Mouse (Mus musculus) kidney, embryonic 16.5 days (tissue): ENCODE data around the gene Gm11559. TPM values are rescaled to one million over a fixed set of nuclear protein-coding genes. Genes with fewer than 3 reads are reported as not detected.
"Not testable (repeated sequence)": the region's sequence is repeated elsewhere in the genome, so short reads cannot be mapped to it uniquely, and the experiment has no call there.

Source experiments
- ATAC-seq: fragments of 200-750 bp; cut with Nextera tagmentation; 2 replicates; pipeline ENCODE4 v1.8.0; 2017; ENCODE audit warnings: moderate TSS enrichment; ENCODE audit not compliant: low FRiP score, low TSS enrichment
- H3K27ac ChIP-seq: fragments of 300-500 bp; sonication (generic); 2 replicates; pipeline ENCODE4 v1.5.1; 2014; ENCODE audit warnings: low read length
- H3K27me3 ChIP-seq: fragments of 300-500 bp; sonication (generic); 2 replicates; pipeline ENCODE4 v1.6.1; 2014; ENCODE audit warnings: low read length, control low read depth, mixed read lengths; ENCODE audit not compliant: insufficient read depth
- H3K36me3 ChIP-seq: fragments of 300-500 bp; sonication (generic); 2 replicates; pipeline ENCODE4 v1.6.1; 2014; ENCODE audit warnings: low read length, control low read depth, mixed read lengths; ENCODE audit not compliant: insufficient read depth
- H3K4me1 ChIP-seq: fragments of 300-500 bp; sonication (generic); 2 replicates; pipeline ENCODE4 v1.6.1; 2014; ENCODE audit warnings: low read length, control low read depth, mixed read lengths; ENCODE audit not compliant: insufficient read depth
- H3K4me2 ChIP-seq: fragments of 300-500 bp; sonication (generic); replicated peaks from 2 replicates; pipeline ENCODE4 v1.6.1; 2014; ENCODE audit warnings: low read depth, low read length
- H3K4me3 ChIP-seq: fragments of 300-500 bp; sonication (generic); 2 replicates; pipeline ENCODE4 v1.5.1; 2014; ENCODE audit warnings: mild to moderate bottlenecking, low read length
- H3K9ac ChIP-seq: fragments of 300-500 bp; sonication (generic); replicated peaks from 2 replicates; pipeline ENCODE4 v1.6.1; 2014; ENCODE audit warnings: low read length
- H3K9me3 ChIP-seq: fragments of 300-500 bp; sonication (generic); 2 replicates; pipeline ENCODE4 v1.6.1; 2016; ENCODE audit warnings: low read length, control low read depth
- WGBS: fragments of 180-500 bp; shearing (Covaris S2); extraction: QIAGEN DNeasy Blood & Tissue Kit; methylation state at CpG from one replicate; pipeline ENCODE4 v1.1.7; 2014; 5-methylcytosine and 5-hydroxymethylcytosine counted together
- polyA plus RNA-seq: library from polyadenylated mRNA; unstranded; fragments of >200 nt; fragmentation: Nextera tagmentation; extraction: Ambion mirVana; gene quantifications from 2 replicates; pipeline ENCODE4 v1.2.1, GENCODE M21; 2015

Gm11559 gene
- polyA plus RNA-seq, result not detected in 2 replicates

DNA sequence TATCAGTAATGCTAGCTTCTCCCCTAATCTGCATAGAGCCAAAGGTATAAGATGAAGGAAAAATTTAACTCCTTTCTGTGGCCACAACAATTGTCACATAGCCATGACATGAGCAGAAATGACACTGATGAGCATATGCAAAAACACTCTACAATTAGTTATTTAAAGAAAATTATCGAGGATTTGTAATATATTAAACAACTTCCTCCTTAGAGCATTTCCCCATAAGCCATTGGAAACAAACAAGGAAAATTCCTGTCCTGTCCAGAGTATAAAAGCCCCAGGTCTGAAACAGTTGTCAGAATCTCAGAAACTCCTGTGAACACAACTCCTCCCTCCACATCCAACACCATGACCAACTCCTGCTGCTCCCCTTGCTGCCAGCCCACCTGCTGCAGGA lies at the start of gene Gm11559:
TSS of gene Gm11559 (plus strand) at position 301 of the 400 bp plus-strand sequence.
- not testable (repeated sequence) for ATAC-seq, H3K27me3 ChIP-seq, H3K36me3 ChIP-seq, H3K9ac ChIP-seq, H3K4me2 ChIP-seq, H3K27ac ChIP-seq, H3K4me1 ChIP-seq, H3K4me3 ChIP-seq, H3K9me3 ChIP-seq
- 79% methylated on average over 1 of the region's 1 CpGs for WGBS

DNA sequence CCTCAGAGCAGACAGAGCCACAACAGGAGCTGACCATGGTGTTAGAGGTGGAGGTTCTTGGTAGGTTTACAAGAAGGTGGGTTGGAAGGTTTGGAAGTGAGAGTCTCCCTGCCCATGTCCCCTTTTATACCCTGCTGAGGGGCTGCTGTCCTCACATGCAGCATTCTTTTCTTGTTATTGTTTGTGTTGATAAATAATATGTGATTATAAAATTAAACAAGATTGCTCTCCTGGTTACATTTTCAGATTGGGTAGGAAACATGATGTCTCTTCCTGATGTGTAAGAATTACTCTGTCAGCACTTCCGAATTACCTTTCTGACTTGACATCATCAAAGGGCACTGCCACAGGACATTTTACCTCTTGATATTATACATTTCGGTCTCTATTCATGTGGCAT lies 48.7 kb upstream of the Gm11559 start, which contains the start of gene Gm11564:
TSS of gene Gm11564 (minus strand) at position 101 of the 400 bp plus-strand sequence.
- H3K27me3 ChIP-seq, H3K4me2 ChIP-seq, H3K9me3 ChIP-seq, H3K27ac ChIP-seq, ATAC-seq, H3K4me1 ChIP-seq, H3K36me3 ChIP-seq, H3K4me3 ChIP-seq, H3K9ac ChIP-seq: not testable (repeated sequence)
- 81% methylated on average over 2 of the region's 2 CpGs for WGBS

DNA sequence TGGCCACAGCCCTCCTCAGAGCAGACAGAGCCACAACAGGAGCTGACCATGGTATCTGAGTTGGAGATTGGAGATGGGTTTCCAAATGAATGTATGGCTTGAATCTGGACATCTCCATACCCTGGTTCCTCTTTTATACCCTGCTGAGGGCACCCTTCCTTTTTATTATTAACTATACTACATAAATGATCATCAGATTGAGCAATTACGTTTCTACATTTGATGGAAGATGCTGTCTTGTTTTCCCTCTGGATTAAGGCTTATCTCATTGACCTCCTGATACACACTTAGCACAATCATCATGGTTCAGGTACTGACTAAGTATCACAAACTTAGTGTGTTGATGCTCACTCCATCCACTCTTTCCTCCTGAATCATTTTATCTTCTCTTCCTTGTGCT lies 26.3 kb upstream of the Gm11559 start, which contains the start of gene 2300003K06Rik:
TSS of gene 2300003K06Rik (minus strand) at position 101 of the 400 bp plus-strand sequence.
- Histone ChIP-seq H3K27me3 (no peaks in the 10 kb centered on the region), H3K4me1 (no peaks in the 10 kb centered on the region), H3K9ac (no peak within 1 kb of the TSS), H3K4me2 (no peak within 1 kb of the TSS), H3K4me3 (no peak within 1 kb of the TSS), H3K27ac (no peak within 1 kb of the TSS), H3K9me3 (no peaks in the 10 kb centered on the region), H3K36me3 (no peaks in the 10 kb centered on the region)
- WGBS, result 86% methylated on average over 1 of the region's 1 CpGs
- no peak for ATAC-seq

DNA sequence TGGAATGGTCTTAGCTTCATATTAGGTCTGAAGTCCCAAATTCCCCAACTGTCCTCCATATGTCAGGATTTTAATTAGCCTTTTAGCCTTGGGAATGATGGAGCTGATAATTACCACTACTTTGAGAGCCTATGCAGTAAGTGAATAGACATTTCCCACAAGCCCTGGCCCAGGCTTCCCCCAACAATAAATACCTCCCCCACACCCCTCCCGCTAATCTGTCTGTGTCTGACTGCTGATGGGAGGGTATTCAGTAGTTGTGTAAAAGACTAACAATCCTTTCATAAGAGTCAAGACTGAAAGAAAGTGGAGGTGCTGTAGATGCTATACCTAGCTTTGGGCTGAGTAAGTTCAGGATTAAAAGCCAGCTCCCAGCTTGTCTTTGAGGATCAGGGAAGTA lies 22.1 kb upstream of the Gm11559 start:
- no peak overlapping the region for H3K4me3 ChIP-seq
- no peaks in the 10 kb centered on the region for H3K4me1 ChIP-seq
- H3K36me3 ChIP-seq, result no peaks in the 10 kb centered on the region
- H3K27ac ChIP-seq, result no peak overlapping the region
- no peak overlapping the region for H3K9ac ChIP-seq
- H3K9me3 ChIP-seq, result no peaks in the 10 kb centered on the region
- H3K4me2 ChIP-seq, result no peak overlapping the region
- no peak for ATAC-seq
- H3K27me3 ChIP-seq, result no peaks in the 10 kb centered on the region
- 21% methylated on average over 1 of the region's 1 CpGs for WGBS

DNA sequence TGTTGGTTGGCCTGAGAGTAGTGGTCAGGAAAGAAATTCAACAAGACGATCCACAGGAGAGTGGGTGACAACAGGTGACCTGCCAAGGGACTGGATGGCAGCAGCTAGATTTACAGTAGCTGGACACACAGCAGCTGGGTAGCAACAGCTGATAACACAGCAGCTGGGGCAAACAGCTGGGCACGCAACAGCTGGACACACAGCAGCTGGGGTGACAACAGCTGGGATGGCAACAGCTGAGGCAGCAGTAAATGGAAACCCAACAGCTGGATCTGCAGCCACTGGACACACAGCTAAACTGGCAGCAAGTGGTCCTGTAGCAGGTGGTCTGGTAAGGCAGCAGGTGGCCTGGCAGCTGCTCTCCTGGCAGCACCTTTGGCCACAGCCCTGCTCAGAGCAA lies 17.5 kb upstream of the Gm11559 start:
- Histone ChIP-seq H3K27ac (no peak overlapping the region), H3K4me3 (no peak overlapping the region), H3K27me3 (no peaks in the 10 kb centered on the region), H3K9me3 (no peaks in the 10 kb centered on the region), H3K4me2 (no peak overlapping the region), H3K9ac (no peak overlapping the region), H3K36me3 (no peaks in the 10 kb centered on the region), H3K4me1 (no peaks in the 10 kb centered on the region)
- WGBS, result 75% methylated on average over 2 of the region's 2 CpGs
- ATAC-seq, result no peak

DNA sequence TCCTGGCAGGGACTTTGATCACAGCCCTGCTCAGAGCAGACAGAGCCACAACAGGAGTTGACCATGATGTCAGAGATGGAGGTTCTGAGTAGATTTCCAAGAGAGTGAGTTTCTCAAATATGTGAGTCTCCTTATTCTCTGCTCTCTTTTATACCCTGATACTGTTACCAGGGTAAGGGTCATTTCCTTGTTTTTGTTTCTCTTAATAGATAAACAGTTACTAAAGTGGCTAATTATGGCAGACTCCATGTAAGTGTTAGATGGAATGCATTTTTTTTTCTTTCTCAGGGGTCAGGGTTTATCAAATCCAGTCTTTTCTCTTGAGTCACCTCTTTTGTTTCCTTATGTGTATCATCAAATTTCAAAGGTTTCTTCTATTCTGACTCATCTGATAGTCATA lies 12.8 kb upstream of the Gm11559 start, which contains the start of gene Krtap4-16:
TSS of gene Krtap4-16 (minus strand) at position 101 of the 400 bp plus-strand sequence.
- ATAC-seq, result no peak
- Histone ChIP-seq H3K36me3 (no peaks in the 10 kb centered on the region), H3K4me3 (no peak within 1 kb of the TSS), H3K9ac (no peak within 1 kb of the TSS), H3K4me1 (no peaks in the 10 kb centered on the region), H3K27ac (no peak within 1 kb of the TSS), H3K4me2 (no peak within 1 kb of the TSS), H3K27me3 (no peaks in the 10 kb centered on the region), H3K9me3 (no peaks in the 10 kb centered on the region)

DNA sequence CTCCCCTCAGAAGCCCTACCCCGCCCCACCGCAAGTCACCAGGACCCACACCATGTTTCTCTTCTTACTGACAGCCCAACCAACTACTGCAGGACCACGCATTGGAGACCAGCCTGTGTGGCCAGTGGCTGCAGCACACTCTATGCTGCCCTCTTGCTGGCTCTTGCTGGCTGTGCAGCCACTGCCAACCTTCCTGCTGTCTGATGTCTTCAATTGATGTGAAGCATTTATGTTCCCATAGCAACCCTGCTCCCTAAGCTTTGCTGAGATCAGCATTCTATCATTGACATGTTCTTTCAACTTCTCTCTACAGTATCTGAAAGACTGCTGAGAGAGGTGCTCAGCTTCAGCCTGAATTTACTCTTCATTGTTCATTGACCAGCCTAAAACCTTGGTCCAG lies 10.2 kb upstream of the Gm11559 start:
- Histone ChIP-seq H3K36me3 (no peaks in the 10 kb centered on the region), H3K27me3 (no peaks in the 10 kb centered on the region), H3K4me3 (no peak overlapping the region), H3K27ac (no peak overlapping the region), H3K9me3 (no peaks in the 10 kb centered on the region), H3K4me1 (no peaks in the 10 kb centered on the region), H3K4me2 (no peak overlapping the region), H3K9ac (no peak overlapping the region)
- ATAC-seq, result no peak
- 51% methylated on average over 3 of the region's 3 CpGs for WGBS

DNA sequence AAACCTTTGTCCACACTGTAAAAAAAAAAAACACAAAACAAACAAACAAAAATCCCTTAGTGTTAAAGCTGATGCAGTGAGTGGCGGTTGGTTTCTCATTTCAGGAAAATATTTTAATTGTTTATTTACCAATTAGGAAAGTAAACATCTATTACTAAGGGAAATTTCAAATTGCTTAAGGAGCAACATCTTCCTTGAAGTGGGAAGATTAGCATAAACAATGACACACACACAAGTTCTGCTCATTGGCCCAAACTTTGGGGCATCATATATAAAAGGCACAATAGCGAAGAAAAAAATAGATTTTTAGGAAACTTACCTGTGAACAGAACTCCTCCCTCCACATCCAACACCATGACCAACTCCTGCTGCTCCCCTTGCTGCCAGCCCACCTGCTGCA lies 6.7 kb upstream of the Gm11559 start, which contains the start of gene Gm11568:
TSS of gene Gm11568 (plus strand) at position 301 of the 400 bp plus-strand sequence.
- Histone ChIP-seq H3K27ac (no peak within 1 kb of the TSS), H3K4me1 (no peaks in the 10 kb centered on the region), H3K9me3 (no peaks in the 10 kb centered on the region), H3K4me3 (no peak within 1 kb of the TSS), H3K36me3 (no peaks in the 10 kb centered on the region), H3K27me3 (no peaks in the 10 kb centered on the region), H3K9ac (no peak within 1 kb of the TSS), H3K4me2 (no peak within 1 kb of the TSS)
- no peak for ATAC-seq
- 79% methylated on average over 2 of the region's 2 CpGs for WGBS

DNA sequence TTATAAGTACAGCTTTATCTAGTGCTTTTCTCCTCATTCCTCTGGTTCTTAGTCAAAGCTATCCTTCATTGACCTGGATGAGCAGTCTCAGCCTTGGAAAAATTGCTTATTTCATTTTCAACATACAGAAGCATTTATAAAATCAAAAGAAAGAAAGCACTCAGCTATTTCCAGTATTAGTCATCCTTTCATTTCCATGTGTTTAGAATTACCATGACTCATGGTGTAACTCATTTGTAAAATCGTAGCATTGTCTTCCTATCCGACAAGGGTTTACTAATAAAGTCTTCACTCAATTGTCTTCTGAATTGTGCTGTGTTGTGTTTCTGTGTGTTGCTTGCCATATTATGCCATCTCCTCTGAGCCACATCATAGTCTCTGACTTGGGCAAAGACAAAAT lies 5.5 kb upstream of the Gm11559 start:
- no peaks in the 10 kb centered on the region for H3K9me3 ChIP-seq
- H3K36me3 ChIP-seq, result no peaks in the 10 kb centered on the region
- no peak overlapping the region for H3K27ac ChIP-seq
- no peak overlapping the region for H3K4me2 ChIP-seq
- H3K4me3 ChIP-seq, result no peak overlapping the region
- WGBS, result 78% methylated on average over 2 of the region's 2 CpGs
- H3K27me3 ChIP-seq, result no peaks in the 10 kb centered on the region
- H3K4me1 ChIP-seq, result no peaks in the 10 kb centered on the region
- H3K9ac ChIP-seq, result no peak overlapping the region
- ATAC-seq, result no peak

DNA sequence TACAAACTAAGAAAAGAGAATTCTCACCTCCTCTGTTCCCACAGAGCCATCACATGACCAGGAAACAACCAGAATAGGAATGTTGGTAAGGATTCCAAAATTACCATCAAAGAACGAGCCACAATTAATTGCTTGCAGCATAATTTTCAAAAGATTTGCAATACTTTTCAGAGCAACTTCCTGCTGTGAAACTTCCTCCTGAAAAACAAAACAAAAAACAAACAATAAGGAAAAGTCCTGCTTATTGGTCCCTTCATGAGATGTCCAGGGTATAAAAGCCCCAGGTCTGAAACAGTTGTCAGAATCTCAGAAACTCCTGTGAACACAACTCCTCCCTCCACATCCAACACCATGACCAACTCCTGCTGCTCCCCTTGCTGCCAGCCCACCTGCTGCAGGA lies 8.8 kb downstream of the Gm11559 start, which contains the start of gene Krtap9-1:
TSS of gene Krtap9-1 (plus strand) at position 301 of the 400 bp plus-strand sequence.
- not testable (repeated sequence) for H3K4me1 ChIP-seq, H3K4me3 ChIP-seq, ATAC-seq, H3K9ac ChIP-seq, H3K9me3 ChIP-seq, H3K4me2 ChIP-seq, H3K36me3 ChIP-seq, H3K27ac ChIP-seq, H3K27me3 ChIP-seq
- WGBS, result 74% methylated on average over 1 of the region's 1 CpGs
